Mouse (Mus musculus) olfactory bulb, adult 2 months (tissue): Measurements from ENCODE around the gene Limk2. TPM values are rescaled to one million over a fixed set of nuclear protein-coding genes. Genes with fewer than 3 reads are reported as not detected.

ENCODE experiments used
- H3K27ac ChIP-seq: fragments of 200-500 bp; 2 replicates; pipeline ENCODE4 v1.5.1; 2012; ENCODE audit warnings: low read depth, low read length; ENCODE audit not compliant: insufficient read depth
- H3K4me1 ChIP-seq: fragments of 200-500 bp; 2 replicates; pipeline ENCODE4 v1.6.1; 2012; ENCODE audit warnings: low read length; ENCODE audit not compliant: control insufficient read depth, insufficient read depth
- H3K4me3 ChIP-seq: fragments of 200-500 bp; 2 replicates; pipeline ENCODE4 v1.5.1; 2012; ENCODE audit warnings: mild to moderate bottlenecking, low read depth, low read length, moderate library complexity; ENCODE audit not compliant: insufficient read depth
- CTCF ChIP-seq: fragments of 200-500 bp; IDR thresholded peaks from 2 replicates; pipeline ENCODE4 v1.5.1; 2012; ENCODE audit warnings: low read depth, mild to moderate bottlenecking, low read length, moderate library complexity; ENCODE audit not compliant: insufficient read depth
- POLR2A ChIP-seq: fragments of 200-500 bp; IDR thresholded peaks from 2 replicates; pipeline ENCODE4 v1.6.1; 2012; ENCODE audit warnings: mild to moderate bottlenecking, low read depth, low read length, moderate library complexity; ENCODE audit not compliant: insufficient read depth
- WGBS: fragments of 180-500 bp; shearing (Covaris S2); methylation state at CpG from one replicate; pipeline ENCODE4 v1.1.7; 2018; 5-methylcytosine and 5-hydroxymethylcytosine counted together
- polyA plus RNA-seq: library from polyadenylated mRNA; stranded (reverse); fragments of >200 nt; gene quantifications from 2 replicates; pipeline ENCODE4 v1.2.4, GENCODE M21; 2012; ENCODE audit warnings: low replicate concordance; ENCODE audit not compliant: missing spikeins, insufficient read depth, insufficient read length

Gene Limk2
- polyA plus RNA-seq, 1 experiment = not detected

DNA sequence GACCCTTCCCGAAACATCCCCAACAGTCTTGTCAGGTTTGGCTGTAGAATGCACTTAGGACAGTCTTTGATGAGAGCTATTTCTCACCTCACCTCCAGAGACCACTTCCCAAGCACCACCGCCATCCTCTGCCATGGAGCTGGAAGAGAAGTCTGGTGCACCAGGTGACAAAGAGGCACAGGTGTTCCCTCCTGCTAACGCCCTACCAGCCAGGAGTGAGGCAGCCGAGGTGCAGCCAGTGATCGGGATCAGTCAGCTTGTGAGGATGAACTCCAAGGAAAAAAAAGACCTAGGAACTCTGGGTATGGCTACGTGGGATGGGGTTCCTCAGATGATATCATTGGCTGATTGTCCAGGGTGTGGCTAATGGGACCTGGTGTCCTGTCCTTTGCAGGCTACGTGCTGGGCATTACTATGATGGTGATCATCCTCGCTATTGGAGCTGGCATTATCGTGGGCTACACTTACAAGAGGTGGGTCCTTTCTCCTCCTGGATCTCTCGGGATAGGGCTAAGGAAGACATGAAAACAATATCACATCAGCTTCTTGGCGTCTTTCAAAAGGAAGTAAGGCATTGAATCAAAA, 75.8 kb downstream of the Limk2 start:
- Histone ChIP-seq H3K4me1 (peaks cover 41% of the 10 kb centered on the region), H3K4me3 (no peak overlapping the region), H3K27ac (peak overlapping the region; percentile 64; the same call in 1 of the 2 replicates)
- WGBS = 87% methylated on average over 11 of the region's 11 CpGs
- TF ChIP-seq POLR2A (no peak), CTCF (no peak)

DNA sequence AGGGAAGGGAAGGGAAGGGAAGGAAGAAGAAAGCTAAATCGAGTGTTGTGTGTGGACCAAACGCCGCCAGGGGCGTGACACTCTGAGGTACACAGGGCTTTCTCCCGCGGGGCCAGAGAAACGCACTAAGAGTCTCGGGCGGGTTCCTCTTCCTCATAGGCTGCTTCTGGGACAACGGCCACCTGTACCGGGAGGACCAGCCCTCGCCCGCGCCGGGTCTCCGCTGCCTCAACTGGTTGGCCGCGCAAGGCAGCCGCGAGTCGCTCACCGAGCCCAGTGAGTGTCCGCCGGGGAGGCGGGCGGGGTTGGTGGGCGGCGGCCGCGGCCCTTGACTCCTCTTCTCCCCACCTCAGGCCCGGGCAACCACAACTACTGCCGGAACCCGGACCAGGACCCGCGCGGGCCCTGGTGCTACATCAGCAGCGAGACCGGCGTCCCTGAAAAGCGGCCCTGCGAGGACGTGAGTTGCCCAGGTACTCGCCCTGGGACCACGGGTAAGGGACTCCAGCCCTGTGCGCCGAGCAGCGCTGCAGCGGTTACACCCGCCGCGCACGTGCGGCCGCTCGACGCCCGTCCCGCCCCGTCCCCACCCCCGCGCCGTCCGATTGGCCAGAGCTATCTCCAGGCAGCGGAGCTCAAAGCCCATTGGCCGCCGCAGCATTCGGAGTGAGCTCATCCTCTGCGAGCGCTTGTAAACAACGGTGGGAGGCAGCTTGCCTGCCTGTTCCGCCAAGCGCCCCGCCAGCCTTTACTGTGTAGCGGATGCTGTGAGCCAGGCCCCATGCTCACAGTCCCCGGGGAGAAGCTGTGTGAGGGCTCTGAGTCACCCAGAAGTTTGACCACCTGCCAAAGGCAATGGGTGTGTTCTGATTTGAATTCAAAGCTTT, 77.0 kb downstream of the Limk2 start:
- Histone ChIP-seq H3K27ac (peak overlapping the region; percentile 89), H3K4me3 (peak overlapping the region; percentile 91), H3K4me1 (peaks cover 33% of the 10 kb centered on the region)
- WGBS = under 1% methylated on average over 75 of the region's 75 CpGs
- TF ChIP-seq POLR2A (peak; percentile 50; the same call in 1 of the 2 replicates), CTCF (no peak)

DNA sequence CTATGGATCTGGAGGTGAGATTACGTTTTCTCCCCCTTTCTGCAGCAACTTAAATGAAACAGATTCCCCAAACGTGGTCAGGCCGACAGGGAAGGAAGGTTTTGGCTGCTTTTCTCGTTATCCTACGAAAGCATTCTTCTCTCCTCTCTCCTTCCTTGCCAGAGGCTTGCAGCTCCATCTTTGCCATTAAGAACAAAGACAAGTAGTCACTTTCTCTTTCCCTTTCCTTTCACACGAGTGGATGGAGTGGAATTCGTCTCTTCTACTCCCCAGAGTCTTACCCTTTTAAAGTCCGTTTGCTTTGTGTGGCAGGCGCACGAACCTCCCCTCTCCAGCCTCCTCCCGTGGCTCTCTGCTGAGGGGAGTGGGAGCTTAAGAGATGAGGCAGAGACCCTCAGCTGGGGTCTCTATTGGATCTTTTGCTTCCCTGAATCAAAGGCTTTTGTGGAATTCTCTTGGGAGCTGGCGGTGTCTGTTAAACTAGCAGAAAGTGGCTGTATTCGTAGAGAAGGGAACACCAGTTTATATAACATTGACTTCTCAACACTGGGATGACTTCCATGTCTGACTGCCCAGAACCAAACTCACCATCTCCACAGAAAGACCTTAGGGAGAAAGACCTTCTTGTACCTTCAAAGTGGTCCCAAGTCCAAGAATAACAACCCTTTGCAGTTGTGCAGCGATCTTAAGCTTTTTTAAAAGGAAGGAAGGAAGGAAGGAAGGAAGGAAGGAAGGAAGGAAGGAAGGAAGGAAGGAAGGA, 77.8 kb downstream of the Limk2 start:
- TF ChIP-seq POLR2A (no peak), CTCF (no peak)
- Histone ChIP-seq H3K27ac (peak overlapping the region; percentile 89), H3K4me3 (peak overlapping the region; percentile 91), H3K4me1 (peaks cover 27% of the 10 kb centered on the region)
- under 1% methylated on average over 14 of the region's 14 CpGs for WGBS

DNA sequence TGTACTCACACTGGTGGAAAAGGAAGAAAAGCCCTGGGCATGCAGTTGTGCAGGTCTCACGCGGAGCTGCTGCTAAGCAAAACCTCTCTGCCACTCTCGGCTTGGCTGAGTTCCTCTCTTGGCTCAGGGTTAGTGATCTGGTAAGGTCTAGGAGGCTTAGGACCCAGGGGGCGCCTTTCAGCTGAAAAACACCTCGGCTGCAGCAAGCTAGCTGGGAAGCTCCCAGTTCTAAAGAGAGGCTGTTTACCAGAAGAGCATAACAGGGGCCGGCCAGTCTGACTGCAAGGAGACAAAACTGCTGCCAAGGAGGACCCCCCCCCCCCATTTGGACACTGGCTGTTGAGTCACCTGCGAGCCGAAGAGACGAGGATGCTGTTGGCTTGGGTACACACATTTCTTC, 78.4 kb downstream of the Limk2 start:
- H3K27ac ChIP-seq = peak overlapping the region; percentile 89
- TF ChIP-seq POLR2A (peak; percentile 66), CTCF (no peak)
- WGBS = 0% methylated on average over 9 of the region's 9 CpGs
- H3K4me1 ChIP-seq = peaks cover 23% of the 10 kb centered on the region
- H3K4me3 ChIP-seq = peak overlapping the region; percentile 91

DNA sequence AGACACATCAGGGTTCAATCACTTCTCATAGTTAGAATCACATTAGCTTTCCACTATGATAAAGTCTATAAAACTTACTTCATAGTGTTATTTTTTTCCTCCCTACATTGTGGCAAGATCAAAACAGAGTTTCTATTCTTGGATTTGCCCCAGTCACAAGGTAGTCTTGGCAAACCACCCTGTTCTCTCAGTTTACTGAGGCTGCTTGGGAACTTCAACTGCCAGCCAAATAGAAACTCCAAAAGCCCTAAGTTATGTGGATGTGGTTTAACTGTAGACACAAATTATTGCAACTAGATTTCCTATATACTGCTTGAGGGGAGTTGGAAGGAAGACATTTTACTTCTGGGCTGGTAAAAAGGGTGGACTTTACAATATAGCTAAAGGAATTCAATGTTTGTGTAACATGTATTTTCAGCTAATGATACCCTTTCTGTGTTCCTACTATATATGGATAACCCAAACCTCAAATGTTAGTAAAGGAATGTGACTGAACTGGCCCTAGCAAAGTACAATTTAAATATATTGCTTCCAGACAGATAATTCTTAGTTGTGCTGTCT, 79.0 kb downstream of the Limk2 start, which contains the start of gene Pik3ip1:
TSS of gene Pik3ip1 (plus strand) at position 511 of the 561 bp plus-strand sequence.
- no peak for TF ChIP-seq CTCF
- no peak for TF ChIP-seq POLR2A
- Histone ChIP-seq H3K27ac (peak within 1 kb of the TSS; percentile 89), H3K4me3 (peak within 1 kb of the TSS; percentile 91), H3K4me1 (peaks cover 19% of the 10 kb centered on the region)

DNA sequence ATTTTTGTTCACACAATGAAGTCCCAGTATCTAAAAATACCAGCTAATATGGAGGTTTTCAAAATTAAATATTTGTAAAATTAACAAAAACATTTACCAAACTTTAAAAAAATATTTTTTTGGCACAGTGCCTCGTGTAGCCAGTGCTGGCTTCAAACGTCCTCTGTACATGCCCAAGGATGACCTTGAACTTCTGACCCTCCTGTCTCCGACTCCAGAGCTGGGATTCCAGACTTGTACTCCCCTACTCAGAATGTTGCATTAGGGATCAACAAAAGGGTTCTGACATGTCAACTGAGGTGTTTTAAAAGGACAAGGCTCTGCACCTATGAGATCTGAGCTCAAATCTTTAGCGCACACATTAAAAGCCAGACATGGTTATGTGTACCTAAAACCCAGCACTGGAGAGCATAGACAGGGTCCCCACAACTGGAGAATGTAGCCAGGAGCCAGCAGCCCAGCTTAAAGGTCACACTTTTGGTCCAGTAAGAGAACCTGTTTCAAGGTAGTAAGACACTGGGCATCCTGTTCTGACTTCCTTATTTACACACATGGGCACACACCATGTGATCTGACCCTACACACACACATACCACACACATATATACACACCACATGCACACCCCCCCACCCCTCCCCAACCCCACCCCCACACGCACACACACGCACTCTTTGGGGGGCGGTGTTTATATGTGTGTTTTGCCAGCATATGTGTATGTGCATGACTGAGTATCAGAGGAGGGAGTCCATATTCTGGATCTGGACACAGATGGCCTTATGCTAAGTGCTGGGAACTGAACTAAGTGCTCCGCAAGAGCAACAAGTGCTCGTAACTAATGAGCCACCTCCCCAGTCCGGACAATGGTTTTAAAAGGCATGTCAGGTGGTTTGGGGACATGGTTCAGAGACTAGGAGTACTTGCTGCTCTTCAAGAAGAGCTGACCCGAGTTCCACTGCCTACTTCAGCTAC, 79.9 kb downstream of the Limk2 start:
- H3K4me3 ChIP-seq = no peak overlapping the region
- TF ChIP-seq CTCF (no peak), POLR2A (no peak)
- 75% methylated on average over 11 of the region's 11 CpGs for WGBS
- peaks cover 13% of the 10 kb centered on the region for H3K4me1 ChIP-seq
- H3K27ac ChIP-seq = no peak overlapping the region

DNA sequence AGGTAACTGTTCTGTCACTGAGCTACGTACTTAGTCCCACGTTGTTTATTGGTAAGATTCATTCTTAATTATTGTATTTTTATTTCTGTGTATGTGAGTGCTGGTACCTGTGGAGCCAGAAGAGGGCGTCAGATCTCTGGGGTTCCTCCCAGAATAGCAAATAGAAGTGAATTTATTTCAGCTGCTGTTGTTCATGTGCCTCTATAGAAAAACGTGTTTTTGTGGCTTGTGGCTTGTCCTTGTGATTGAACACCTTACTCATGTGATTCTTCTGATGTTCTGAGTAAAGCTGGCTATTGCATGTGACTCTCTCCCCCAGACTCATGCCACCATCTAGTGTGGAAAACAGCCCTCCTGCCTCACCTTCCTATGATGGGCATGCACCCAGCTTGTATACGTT, 80.7 kb downstream of the Limk2 start:
- TF ChIP-seq POLR2A (no peak), CTCF (no peak)
- no peak overlapping the region for H3K27ac ChIP-seq
- no peak overlapping the region for H3K4me3 ChIP-seq
- H3K4me1 ChIP-seq = peaks cover 13% of the 10 kb centered on the region
- WGBS = 76% methylated on average over 5 of the region's 5 CpGs

DNA sequence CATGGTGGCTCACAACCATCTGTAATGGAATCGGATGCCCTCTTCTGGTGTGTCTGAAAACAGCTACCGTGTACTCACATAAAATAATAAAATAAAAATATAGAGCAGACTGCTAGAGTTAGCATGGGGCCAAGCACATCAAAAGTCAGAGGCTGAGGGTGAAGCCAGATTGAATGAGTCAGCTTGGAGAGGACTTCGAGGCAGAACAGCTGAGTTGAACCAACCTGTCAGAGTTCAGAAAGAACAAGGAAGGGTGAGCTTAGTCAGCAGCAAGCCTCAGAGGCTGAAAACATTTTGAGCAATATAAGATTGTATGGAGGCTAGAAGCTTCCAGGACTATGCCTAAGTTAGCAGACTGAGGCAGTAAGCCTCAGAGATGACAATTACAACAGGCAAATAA, 90.7 kb downstream of the Limk2 start:
- 79% methylated on average over 3 of the region's 3 CpGs for WGBS
- no peak overlapping the region for H3K27ac ChIP-seq
- no peak overlapping the region for H3K4me3 ChIP-seq
- no peak for TF ChIP-seq CTCF
- TF ChIP-seq POLR2A = no peak
- no peaks in the 10 kb centered on the region for H3K4me1 ChIP-seq
